Mouse (Mus musculus) limb, embryonic 15.5 days (tissue): ENCODE measurements at regions not wholly inside any gene's neighbourhood (a gene's known extent, or its start where the extent isn't known, plus 50 kb on each side); places are given as distances from the start of the nearest gene placed in this dataset.

ENCODE experiments used
- ATAC-seq: fragments of 200-750 bp; cut with Nextera tagmentation; 2 replicates; pipeline ENCODE4 v1.8.0; 2017; ENCODE audit warnings: low read depth, moderate TSS enrichment; ENCODE audit not compliant: insufficient number of reproducible peaks, low FRiP score, low TSS enrichment
- H3K27ac ChIP-seq: fragments of 300-500 bp; sonication (generic); 2 replicates; pipeline ENCODE4 v1.5.1; 2015; ENCODE audit warnings: moderate library complexity, mild to moderate bottlenecking, inconsistent platforms
- H3K27me3 ChIP-seq: fragments of 300-500 bp; sonication (generic); 2 replicates; pipeline ENCODE4 v1.6.1; 2015; ENCODE audit warnings: inconsistent platforms
- H3K36me3 ChIP-seq: fragments of 300-500 bp; sonication (generic); 2 replicates; pipeline ENCODE4 v1.6.1; 2015; ENCODE audit warnings: inconsistent platforms
- H3K4me1 ChIP-seq: fragments of 300-500 bp; sonication (generic); 2 replicates; pipeline ENCODE4 v1.6.1; 2015; ENCODE audit warnings: inconsistent platforms
- H3K4me2 ChIP-seq: fragments of 300-500 bp; sonication (generic); 2 replicates; pipeline ENCODE4 v1.6.1; 2015; ENCODE audit warnings: mild to moderate bottlenecking, inconsistent platforms
- H3K4me3 ChIP-seq: fragments of 300-500 bp; sonication (generic); 2 replicates; pipeline ENCODE4 v1.5.1; 2015; ENCODE audit warnings: mild to moderate bottlenecking, inconsistent platforms
- H3K9ac ChIP-seq: fragments of 300-500 bp; sonication (generic); 2 replicates; pipeline ENCODE4 v1.6.1; 2015; ENCODE audit warnings: inconsistent platforms
- H3K9me3 ChIP-seq: fragments of 300-500 bp; sonication (generic); 2 replicates; pipeline ENCODE4 v1.6.1; 2016; ENCODE audit warnings: inconsistent platforms
- WGBS: fragments of 180-500 bp; shearing (Covaris S2); methylation state at CpG from one replicate; pipeline ENCODE4 v1.1.7; 2015; 5-methylcytosine and 5-hydroxymethylcytosine counted together

- H3K4me1 ChIP-seq = no peaks in the 10 kb centered on the region
- no peak overlapping the region for H3K9ac ChIP-seq
- no peak overlapping the region for H3K4me2 ChIP-seq
- no peaks in the 10 kb centered on the region for H3K27me3 ChIP-seq
- no peak overlapping the region for H3K4me3 ChIP-seq
- no peaks in the 10 kb centered on the region for H3K36me3 ChIP-seq
- WGBS = 62% methylated on average over 2 of the region's 2 CpGs
- no peak for ATAC-seq
- H3K9me3 ChIP-seq = no peaks in the 10 kb centered on the region
- no peak overlapping the region for H3K27ac ChIP-seq
Measured at GRCm38 (mm10) chr11:38034526-38035286, 798.9 kb upstream of the Tenm2 start.

GRCm38 (mm10) chr11:38021704-38022103 is 785.9 kb upstream of the Tenm2 start:
- H3K9ac ChIP-seq = no peak overlapping the region
- H3K36me3 ChIP-seq = no peaks in the 10 kb centered on the region
- H3K27ac ChIP-seq = no peak overlapping the region
- no peaks in the 10 kb centered on the region for H3K4me1 ChIP-seq
- H3K9me3 ChIP-seq = no peaks in the 10 kb centered on the region
- no peak for ATAC-seq
- H3K27me3 ChIP-seq = no peaks in the 10 kb centered on the region
- no peak overlapping the region for H3K4me2 ChIP-seq
- H3K4me3 ChIP-seq = no peak overlapping the region

- ATAC-seq = no peak
- 89% methylated on average over 2 of the region's 2 CpGs for WGBS
- Histone ChIP-seq H3K4me2 (no peak overlapping the region), H3K4me1 (no peaks in the 10 kb centered on the region), H3K4me3 (no peak overlapping the region), H3K9ac (no peak overlapping the region), H3K9me3 (no peaks in the 10 kb centered on the region), H3K27ac (no peak overlapping the region), H3K27me3 (no peaks in the 10 kb centered on the region), H3K36me3 (no peaks in the 10 kb centered on the region)
Measured at GRCm38 (mm10) chr11:37978131-37978530, 742.4 kb upstream of the Tenm2 start.

- ATAC-seq = no peak
- no peaks in the 10 kb centered on the region for H3K9me3 ChIP-seq
- H3K4me1 ChIP-seq = no peaks in the 10 kb centered on the region
- no peak overlapping the region for H3K27ac ChIP-seq
- H3K36me3 ChIP-seq = no peaks in the 10 kb centered on the region
- no peak overlapping the region for H3K9ac ChIP-seq
- H3K27me3 ChIP-seq = no peaks in the 10 kb centered on the region
- H3K4me3 ChIP-seq = no peak overlapping the region
- 66% methylated on average over 5 of the region's 5 CpGs for WGBS
- no peak overlapping the region for H3K4me2 ChIP-seq
Measured at GRCm38 (mm10) chr11:37936439-37937134, 700.8 kb upstream of the Tenm2 start.

- no peak overlapping the region for H3K27ac ChIP-seq
- no peak for ATAC-seq
- no peak overlapping the region for H3K9ac ChIP-seq
- 63% methylated on average over 2 of the region's 2 CpGs for whole genome bisulfite sequencing
- H3K27me3 ChIP-seq = no peaks in the 10 kb centered on the region
- H3K9me3 ChIP-seq = no peaks in the 10 kb centered on the region
- no peak overlapping the region for H3K4me3 ChIP-seq
- H3K4me1 ChIP-seq = no peaks in the 10 kb centered on the region
- H3K36me3 ChIP-seq = no peaks in the 10 kb centered on the region
- H3K4me2 ChIP-seq = no peak overlapping the region
Measured at GRCm38 (mm10) chr11:37913161-37913560, 677.4 kb upstream of the Tenm2 start.

GRCm38 (mm10) chr11:37904991-37905390 is 669.2 kb upstream of the Tenm2 start:
- no peak overlapping the region for H3K4me2 ChIP-seq
- ATAC-seq = no peak
- H3K4me3 ChIP-seq = no peak overlapping the region
- no peaks in the 10 kb centered on the region for H3K36me3 ChIP-seq
- no peak overlapping the region for H3K27ac ChIP-seq
- H3K4me1 ChIP-seq = no peaks in the 10 kb centered on the region
- H3K9ac ChIP-seq = no peak overlapping the region
- H3K9me3 ChIP-seq = no peaks in the 10 kb centered on the region
- WGBS = 88% methylated on average over 2 of the region's 2 CpGs
- no peaks in the 10 kb centered on the region for H3K27me3 ChIP-seq

- Histone ChIP-seq H3K36me3 (no peaks in the 10 kb centered on the region), H3K4me1 (no peaks in the 10 kb centered on the region), H3K27me3 (no peaks in the 10 kb centered on the region), H3K4me3 (no peak overlapping the region), H3K9ac (no peak overlapping the region), H3K4me2 (no peak overlapping the region), H3K9me3 (no peaks in the 10 kb centered on the region), H3K27ac (no peak overlapping the region)
- no peak for ATAC-seq
Measured at GRCm38 (mm10) chr11:37897713-37898112, 661.9 kb upstream of the Tenm2 start.

GRCm38 (mm10) chr11:37882717-37883116 is 647.0 kb upstream of the Tenm2 start:
- Histone ChIP-seq H3K27me3 (no peaks in the 10 kb centered on the region), H3K4me2 (no peak overlapping the region), H3K9me3 (no peaks in the 10 kb centered on the region), H3K4me3 (no peak overlapping the region), H3K9ac (no peak overlapping the region), H3K27ac (no peak overlapping the region), H3K4me1 (no peaks in the 10 kb centered on the region), H3K36me3 (no peaks in the 10 kb centered on the region)
- 23% methylated on average over 4 of the region's 4 CpGs for WGBS
- ATAC-seq = no peak

- H3K9me3 ChIP-seq = no peaks in the 10 kb centered on the region
- 85% methylated on average over 5 of the region's 5 CpGs for WGBS
- no peak overlapping the region for H3K4me3 ChIP-seq
- H3K9ac ChIP-seq = no peak overlapping the region
- no peaks in the 10 kb centered on the region for H3K4me1 ChIP-seq
- H3K36me3 ChIP-seq = no peaks in the 10 kb centered on the region
- ATAC-seq = no peak
- H3K4me2 ChIP-seq = no peak overlapping the region
- H3K27ac ChIP-seq = no peak overlapping the region
- no peaks in the 10 kb centered on the region for H3K27me3 ChIP-seq
Measured at GRCm38 (mm10) chr11:37837301-37837700, 601.5 kb upstream of the Tenm2 start.

GRCm38 (mm10) chr11:37830975-37831374 is 595.2 kb upstream of the Tenm2 start:
- no peaks in the 10 kb centered on the region for H3K36me3 ChIP-seq
- 62% methylated on average over 3 of the region's 3 CpGs for WGBS
- no peaks in the 10 kb centered on the region for H3K9me3 ChIP-seq
- H3K4me3 ChIP-seq = no peak overlapping the region
- H3K4me1 ChIP-seq = no peaks in the 10 kb centered on the region
- no peak for ATAC-seq
- H3K27me3 ChIP-seq = no peaks in the 10 kb centered on the region
- H3K9ac ChIP-seq = no peak overlapping the region
- H3K4me2 ChIP-seq = no peak overlapping the region
- no peak overlapping the region for H3K27ac ChIP-seq

GRCm38 (mm10) chr11:37806761-37807160 is 571.0 kb upstream of the Tenm2 start:
- Histone ChIP-seq H3K4me2 (no peak overlapping the region), H3K27me3 (no peaks in the 10 kb centered on the region), H3K9me3 (no peaks in the 10 kb centered on the region), H3K4me3 (no peak overlapping the region), H3K27ac (no peak overlapping the region), H3K4me1 (no peaks in the 10 kb centered on the region), H3K36me3 (no peaks in the 10 kb centered on the region), H3K9ac (no peak overlapping the region)
- WGBS = 64% methylated on average over 5 of the region's 5 CpGs
- no peak for ATAC-seq

GRCm38 (mm10) chr11:37798783-37799318 is 563.1 kb upstream of the Tenm2 start:
- Histone ChIP-seq H3K4me1 (no peaks in the 10 kb centered on the region), H3K27me3 (no peaks in the 10 kb centered on the region), H3K4me2 (no peak overlapping the region), H3K36me3 (no peaks in the 10 kb centered on the region), H3K27ac (no peak overlapping the region), H3K9ac (no peak overlapping the region), H3K4me3 (no peak overlapping the region), H3K9me3 (no peaks in the 10 kb centered on the region)
- no peak for ATAC-seq
- 32% methylated on average over 6 of the region's 6 CpGs for WGBS
